Mouse (Mus musculus) gastrocnemius, adult 18-20 months (tissue): ENCODE data around the gene AY074887. TPM values are rescaled to one million over a fixed set of nuclear protein-coding genes. Genes with fewer than 3 reads are reported as not detected.

Source experiments
- DNase-seq: peaks from one replicate; pipeline ENCODE4 v3.0.0; 2021; ENCODE audit warnings: low spot score
- total RNA-seq, 2 experiments: library from RNA; stranded (reverse); gene quantifications; 2 replicates each; pipeline ENCODE4 v1.2.3; 2021

The AY074887 gene
- total RNA-seq, 2 experiments from 2014 or later = not detected

DNA sequence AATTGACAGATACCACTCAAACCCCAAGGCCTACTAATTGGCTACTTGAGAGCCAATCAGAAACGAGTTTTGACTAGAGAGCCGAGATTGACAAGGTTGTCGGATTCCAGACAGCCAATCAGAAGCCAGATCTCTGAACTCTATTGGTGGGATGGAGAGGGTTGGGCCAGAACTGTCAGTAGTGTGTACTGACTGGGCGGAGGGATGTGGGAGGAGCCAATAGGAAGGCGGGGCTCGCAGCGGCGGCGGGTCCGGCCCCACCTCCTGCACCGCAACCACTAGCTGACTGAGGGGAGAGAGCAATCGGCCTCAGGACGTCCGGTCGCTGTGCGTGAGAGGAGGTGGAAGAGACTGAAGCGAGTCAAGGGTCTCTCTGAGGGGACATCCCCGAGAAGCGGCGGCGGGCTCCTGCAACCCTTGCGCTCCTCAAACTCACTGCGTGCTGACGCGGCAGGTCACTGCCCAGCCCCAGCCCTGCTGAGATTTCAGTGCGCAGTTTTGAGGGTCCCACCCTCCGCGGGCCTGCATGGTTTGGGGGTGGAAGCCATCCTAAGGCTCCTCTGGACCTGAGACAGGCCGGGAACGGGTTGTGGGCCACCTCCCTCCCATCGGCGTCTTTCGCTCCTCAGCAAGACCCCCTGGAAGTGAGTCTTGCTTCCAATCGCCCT lies 33.7 kb downstream of the AY074887 start, which contains the start of gene Hykk:
Gene Hykk (plus strand): TSS at position 274 of the 668 bp plus-strand sequence.
- DNase-seq = peak; percentile 92

DNA sequence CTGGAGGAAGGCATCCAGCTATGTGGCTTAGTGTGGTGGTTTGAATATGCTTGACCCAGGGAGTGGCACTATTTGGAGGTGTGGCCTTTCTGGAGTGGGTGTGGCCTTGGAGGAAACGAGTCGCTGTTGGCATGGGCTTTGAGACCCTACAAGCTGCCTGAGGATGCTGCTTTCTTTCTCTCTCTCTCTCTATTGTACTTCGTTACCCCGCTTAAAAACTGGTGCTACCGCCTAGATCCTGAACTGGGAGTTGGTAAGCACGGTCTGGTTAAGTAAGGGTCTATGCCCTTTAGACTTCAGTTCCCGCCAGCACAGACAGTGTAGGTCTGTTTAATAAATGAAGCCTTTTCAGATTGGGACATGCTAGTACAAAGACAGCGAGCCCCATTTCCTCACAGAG lies 34.4 kb downstream of the AY074887 start:
- no peak for DNase-seq

DNA sequence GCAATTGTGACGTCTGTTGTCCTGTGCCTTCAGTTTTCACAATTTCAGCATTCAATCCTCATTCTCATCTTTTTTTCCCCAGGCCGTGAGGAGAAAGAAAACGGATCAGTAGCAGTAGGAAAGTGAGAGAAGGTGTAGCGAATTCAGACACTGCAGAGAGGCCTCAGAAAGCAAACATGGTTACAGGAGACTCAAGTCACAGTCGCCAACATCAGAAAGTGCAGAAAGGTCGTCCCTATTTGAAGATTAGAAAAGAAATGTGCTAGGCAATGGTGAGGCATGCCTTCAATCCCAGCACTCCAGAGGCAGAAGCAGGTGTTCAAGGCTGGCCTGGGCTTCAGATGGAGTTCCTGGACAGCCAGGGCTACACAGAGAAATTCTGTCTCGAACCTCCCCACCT lies 35.2 kb downstream of the AY074887 start:
- DNase-seq = no peak

DNA sequence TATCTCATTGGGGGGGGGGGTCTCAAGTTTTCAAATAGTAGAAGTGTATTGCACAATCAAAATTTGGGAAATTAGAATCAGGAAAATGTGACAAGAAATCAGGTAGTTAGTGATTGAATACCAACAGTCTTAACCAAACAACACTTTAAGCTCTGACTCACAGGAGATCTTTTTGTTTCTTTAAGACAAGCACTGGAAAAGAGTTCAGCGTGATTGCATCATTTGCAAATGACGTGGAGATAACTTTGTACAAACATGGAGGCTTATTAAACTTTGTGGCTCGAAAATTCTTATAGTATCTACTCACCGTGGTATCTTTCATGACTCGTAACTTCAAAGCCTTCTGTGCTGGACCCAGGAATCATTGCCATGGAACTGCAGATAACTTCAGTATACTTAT lies 41.4 kb downstream of the AY074887 start:
- DNase-seq = no peak

Other genes starting within 250 kb of the AY074887 start
- gene Wdr61, start 216.5 kb downstream of the AY074887 start, total RNA-seq = 10 to 100 TPM; 19.0 to 21.6 TPM
- under 1 TPM; 0.80 to 0.88 TPM for gene Crabp1, start 186.2 kb downstream of the AY074887 start, total RNA-seq
- gene Ireb2, start 87.2 kb downstream of the AY074887 start, total RNA-seq = 10 to 100 TPM; 16.6 to 17.7 TPM
- under 1 TPM; 0.64 to 0.66 TPM for gene Hykk, start 33.7 kb downstream of the AY074887 start, total RNA-seq
- gene Psma4, start 208 bp downstream of the AY074887 start, total RNA-seq = 100 to 1,000 TPM; 117 to 128 TPM
- not detected for gene Chrna5, start 29.9 kb upstream of the AY074887 start, total RNA-seq
- gene Chrna3, start 75.6 kb upstream of the AY074887 start, total RNA-seq = not detected
- gene Chrnb4, start 97.8 kb upstream of the AY074887 start, total RNA-seq = under 1 TPM in 1 of 2 experiments, not detected in 1; 0.07 TPM
- gene Ube2q2, start 197.9 kb upstream of the AY074887 start, total RNA-seq = 10 to 100 TPM; 36.0 to 36.3 TPM